Mouse (Mus musculus) CH12.LX (cell line): ENCODE measurements around the gene Cnot8. TPM values are rescaled to one million over a fixed set of nuclear protein-coding genes. Genes with fewer than 3 reads are reported as not detected.

Experiments used
- DNase-seq: peaks from one replicate; pipeline ENCODE4 v3.0.0-alpha.2; 2013; ENCODE audit errors: extremely low read depth
- H3K27ac ChIP-seq: 2 replicates; pipeline ENCODE4 v1.5.1; 2012; ENCODE audit warnings: low read depth, mild to moderate bottlenecking, control low read depth, moderate library complexity; ENCODE audit not compliant: insufficient read depth
- H3K27me3 ChIP-seq: replicated peaks from 2 replicates; pipeline ENCODE3; 2012; ENCODE audit warnings: inconsistent platforms
- H3K36me3 ChIP-seq, 2 experiments: replicated peaks in 1 of 2; 2 replicates each; pipeline versions ENCODE3 to v1.6.1; 2012; ENCODE audit warnings: inconsistent platforms in 1 of 2, low read length in 1 of 2, mild to moderate bottlenecking in 1 of 2, mixed read lengths in 1 of 2, moderate library complexity in 1 of 2; ENCODE audit not compliant: control insufficient read depth in 1 of 2, insufficient read depth in 1 of 2
- H3K4me1 ChIP-seq, 2 experiments: 2 replicates each; pipeline ENCODE4 v1.6.1; 2012; ENCODE audit warnings: inconsistent platforms in 1 of 2, moderate library complexity in 1 of 2; ENCODE audit not compliant: insufficient read depth in 2 of 2, control insufficient read depth in 1 of 2
- H3K4me2 ChIP-seq: 2 replicates; pipeline ENCODE4 v1.6.1; 2012; ENCODE audit warnings: low read depth, mild to moderate bottlenecking, control low read depth; ENCODE audit not compliant: poor library complexity, insufficient read depth, severe bottlenecking
- H3K4me3 ChIP-seq, 3 experiments: fragments of 150-350 bp in 1 of 3; sonication (generic) in 1 of 3; replicated peaks in 1 of 3; 2 replicates each; pipeline versions ENCODE3 to v1.5.1; 2011 to 2012; ENCODE audit warnings: low read depth in 2 of 3, low read length in 2 of 3, mild to moderate bottlenecking in 2 of 3, moderate library complexity in 2 of 3, control low read depth in 1 of 3, improper control_type of control experiment in 1 of 3, inconsistent platforms in 1 of 3, mixed read lengths in 1 of 3; ENCODE audit not compliant: poor library complexity in 1 of 3
- H3K79me2 ChIP-seq: replicated peaks from 2 replicates; pipeline ENCODE4 v1.6.1; 2012; ENCODE audit warnings: mild to moderate bottlenecking, moderate library complexity; ENCODE audit not compliant: control insufficient read depth, poor library complexity, insufficient read depth, severe bottlenecking; ENCODE audit errors: extremely low read depth
- H3K9ac ChIP-seq: 2 replicates; pipeline ENCODE4 v1.6.1; 2012; ENCODE audit warnings: low read depth, mild to moderate bottlenecking, control low read depth, moderate library complexity; ENCODE audit not compliant: insufficient read depth
- H3K9me3 ChIP-seq: replicated peaks from 2 replicates; pipeline ENCODE3; 2012; ENCODE audit warnings: low read length, inconsistent platforms, mixed read lengths
- CHD1 ChIP-seq: IDR thresholded peaks from 2 replicates; pipeline ENCODE4 v1.6.1; 2012; ENCODE audit warnings: low read depth, low read length, improper control_type of control experiment, inconsistent platforms
- CTCF ChIP-seq, 2 experiments: IDR thresholded peaks in 1 of 2; conservative IDR thresholded peaks in 1 of 2; 2 replicates each; pipeline ENCODE4 v1.5.1; 2011 to 2012; ENCODE audit warnings: low read depth in 2 of 2, low read length in 2 of 2, improper control_type of control experiment in 1 of 2, inconsistent platforms in 1 of 2, mild to moderate bottlenecking in 1 of 2, moderate library complexity in 1 of 2
- E2F4 ChIP-seq: IDR thresholded peaks from 2 replicates; pipeline ENCODE4 v1.6.1; 2011; ENCODE audit warnings: low read depth, low read length, improper control_type of control experiment; ENCODE audit not compliant: insufficient replicate concordance
- EP300 ChIP-seq: IDR thresholded peaks from 2 replicates; pipeline ENCODE4 v1.6.1; 2011; ENCODE audit warnings: low read length, improper control_type of control experiment
- ETS1 ChIP-seq: conservative IDR thresholded peaks from 2 replicates; pipeline ENCODE4 v1.6.1; 2012; ENCODE audit warnings: low read depth, mild to moderate bottlenecking, inconsistent platforms, low read length, improper control_type of control experiment, moderate library complexity
- GABPA ChIP-seq: IDR thresholded peaks from 2 replicates; pipeline ENCODE4 v1.6.1; 2012; ENCODE audit warnings: low read depth, low read length, improper control_type of control experiment, inconsistent platforms; ENCODE audit not compliant: insufficient replicate concordance
- HCFC1 ChIP-seq: IDR thresholded peaks from 2 replicates; pipeline ENCODE4 v1.6.1; 2012; ENCODE audit warnings: low read depth, mild to moderate bottlenecking, inconsistent platforms, low read length, improper control_type of control experiment
- IRF4 ChIP-seq: IDR thresholded peaks from 2 replicates; pipeline ENCODE4 v1.6.1; 2014; ENCODE audit warnings: low read depth, mild to moderate bottlenecking, inconsistent platforms, low read length, improper control_type of control experiment
- JUN ChIP-seq: IDR thresholded peaks from 2 replicates; pipeline ENCODE4 v1.6.1; 2011; ENCODE audit warnings: low read depth, mild to moderate bottlenecking, low read length, improper control_type of control experiment, moderate library complexity; ENCODE audit not compliant: insufficient read depth
- JUND ChIP-seq: conservative IDR thresholded peaks from 2 replicates; pipeline ENCODE4 v1.6.1; 2011; ENCODE audit warnings: low read depth, low read length, improper control_type of control experiment
- KAT2A ChIP-seq: IDR thresholded peaks from 2 replicates; pipeline ENCODE4 v1.6.1; 2012; ENCODE audit warnings: low read length, improper control_type of control experiment, inconsistent platforms; ENCODE audit not compliant: insufficient replicate concordance
- MAFK ChIP-seq: IDR thresholded peaks from 2 replicates; pipeline ENCODE4 v1.6.1; 2011; ENCODE audit warnings: low read length, improper control_type of control experiment; ENCODE audit not compliant: insufficient replicate concordance
- MAX ChIP-seq: IDR thresholded peaks from 2 replicates; pipeline ENCODE4 v1.6.1; 2011; ENCODE audit warnings: low read length, improper control_type of control experiment
- MAZ ChIP-seq: IDR thresholded peaks from 2 replicates; pipeline ENCODE4 v1.6.1; 2012; ENCODE audit warnings: low read depth, mild to moderate bottlenecking, inconsistent platforms, low read length, improper control_type of control experiment, moderate library complexity
- MEF2A ChIP-seq: IDR thresholded peaks from 2 replicates; pipeline ENCODE4 v1.6.1; 2014; ENCODE audit warnings: low read depth, mild to moderate bottlenecking, inconsistent platforms, low read length, improper control_type of control experiment, borderline replicate concordance
- MXI1 ChIP-seq: IDR thresholded peaks from 2 replicates; pipeline ENCODE4 v1.6.1; 2011; ENCODE audit warnings: mild to moderate bottlenecking, low read depth, low read length, improper control_type of control experiment
- MYC ChIP-seq: IDR thresholded peaks from 2 replicates; pipeline ENCODE4 v1.6.1; 2011; ENCODE audit warnings: low read depth, mild to moderate bottlenecking, improper control_type of control experiment, low read length
- NELFE ChIP-seq: IDR thresholded peaks from 2 replicates; pipeline ENCODE4 v1.6.1; 2011; ENCODE audit warnings: low read depth, low read length, improper control_type of control experiment
- NRF1 ChIP-seq: IDR thresholded peaks from 2 replicates; pipeline ENCODE4 v1.6.1; 2014; ENCODE audit warnings: low read depth, mild to moderate bottlenecking, inconsistent platforms, low read length, improper control_type of control experiment, moderate library complexity
- PAX5 ChIP-seq: IDR thresholded peaks from 2 replicates; pipeline ENCODE4 v1.6.1; 2012; ENCODE audit warnings: low read length, inconsistent platforms, mixed read lengths
- POLR2AphosphoS2 ChIP-seq: IDR thresholded peaks from 2 replicates; pipeline ENCODE4 v1.6.1; 2011; ENCODE audit warnings: low read depth, low read length, improper control_type of control experiment
- RCOR1 ChIP-seq: conservative IDR thresholded peaks from 2 replicates; pipeline ENCODE4 v1.6.1; 2012; ENCODE audit warnings: low read depth, mild to moderate bottlenecking, inconsistent platforms, low read length, improper control_type of control experiment
- SIN3A ChIP-seq: IDR thresholded peaks from 2 replicates; pipeline ENCODE4 v1.6.1; 2012; ENCODE audit warnings: low read length, improper control_type of control experiment, inconsistent platforms
- SMC3 ChIP-seq: IDR thresholded peaks from 2 replicates; pipeline ENCODE4 v1.6.1; 2011; ENCODE audit warnings: low read depth, low read length, improper control_type of control experiment
- TCF12 ChIP-seq: IDR thresholded peaks from 2 replicates; pipeline ENCODE4 v1.6.1; 2014; ENCODE audit warnings: low read depth, mild to moderate bottlenecking, inconsistent platforms, low read length, improper control_type of control experiment
- USF1 ChIP-seq: IDR thresholded peaks from 2 replicates; pipeline ENCODE4 v1.6.1; 2014; ENCODE audit warnings: low read depth, mild to moderate bottlenecking, inconsistent platforms, low read length, improper control_type of control experiment
- ZC3H11A ChIP-seq: IDR thresholded peaks from 2 replicates; pipeline ENCODE4 v1.6.1; 2012; ENCODE audit warnings: low read depth, mild to moderate bottlenecking, inconsistent platforms, low read length, improper control_type of control experiment
- ZKSCAN1 ChIP-seq: IDR thresholded peaks from 2 replicates; pipeline ENCODE4 v1.6.1; 2012; ENCODE audit warnings: low read depth, inconsistent platforms, low read length, improper control_type of control experiment, borderline replicate concordance
- ZMIZ1 ChIP-seq: IDR thresholded peaks from 2 replicates; pipeline ENCODE4 v1.6.1; 2012; ENCODE audit warnings: low read depth, mild to moderate bottlenecking, inconsistent platforms, low read length, improper control_type of control experiment
- ZNF384 ChIP-seq: IDR thresholded peaks from 2 replicates; pipeline ENCODE4 v1.6.1; 2012; ENCODE audit warnings: low read depth, low read length, improper control_type of control experiment, inconsistent platforms
- dilution Hi-C: fragments of 300-500 bp; cut with MboI; formaldehyde crosslinking; loops from 2 replicates; pipeline ENCODE4 v1.14.3; 2020; ENCODE audit warnings: low sequenced_read_pairs; ENCODE audit not compliant: extremely low pct_unique_long_range_greater_than_20kb, extremely low pct_ligation_motif_present
- in situ Hi-C: fragments of 300-500 bp; cut with MboI; formaldehyde crosslinking; loops from 3 replicates; pipeline ENCODE4 v1.14.3; 2019; ENCODE audit warnings: low sequenced_read_pairs, low pct_ligation_motif_present, low pct_unique_long_range_greater_than_20kb, mixed read lengths
- polyA plus RNA-seq: library from polyadenylated mRNA; unstranded; fragments of >175 nt; gene quantifications from 2 replicates; pipeline ENCODE4 v1.2.1, GENCODE M21; 2012; ENCODE audit warnings: low read depth; ENCODE audit not compliant: insufficient read length
- total RNA-seq, 2 experiments: library from RNA; depleted of rRNA; stranded (reverse); fragments of 300-350 nt in 1 of 2; fragments of >200 nt in 1 of 2; gene quantifications; 2 replicates each; pipeline ENCODE4 v1.2.3; 2012 to 2014

Gene Cnot8
- total and polyA plus RNA-seq, 3 experiments = 90.2 to 134 (median 91.9) TPM

- TF ChIP-seq NRF1 = no peak
- no peak for TF ChIP-seq CHD1
- no peak for TF ChIP-seq MAX
- TF ChIP-seq MAFK = no peak
- TF ChIP-seq GABPA = no peak
- TF ChIP-seq MYC = no peak
- TF ChIP-seq MEF2A = no peak
- TF ChIP-seq JUN = no peak
- TF ChIP-seq ZKSCAN1 = no peak
- TF ChIP-seq EP300 = no peak
- no peak for TF ChIP-seq CTCF (conservative IDR thresholded peaks at IDR 0.05 in 1 of 2, IDR thresholded peaks at IDR 0.05 in 1 of 2; ENCODE audit: low read depth in 2 of 2, low read length in 2 of 2)
- TF ChIP-seq USF1 = no peak
- no peak for TF ChIP-seq PAX5
- TF ChIP-seq TCF12 = no peak
- no peak for TF ChIP-seq HCFC1
- TF ChIP-seq, all 38 proteins: peak for 0
- Histone ChIP-seq H3K79me2 (no peaks in the 10 kb centered on the region), H3K36me3 (peaks cover 71 to 92% of the 10 kb centered on the region in 2 experiments), H3K9me3 (peaks cover 2% of the 10 kb centered on the region), H3K9ac (no peak overlapping the region), H3K27ac (no peak overlapping the region), H3K4me3 (no peak overlapping the region), H3K4me2 (no peak overlapping the region), H3K27me3 (no peaks in the 10 kb centered on the region), H3K4me1 (peaks cover 6 to 12% of the 10 kb centered on the region in 2 experiments; a peak in 3 of 4 replicates)
- dilution Hi-C loops = no loop called here
- in situ Hi-C loops = no loop called here
- no peak for DNase-seq
Measured at GRCm38 (mm10) chr11:58139466-58139865, 35.5 kb downstream of the Cnot8 start.

- H3K79me2 ChIP-seq = no peaks in the 10 kb centered on the region
- dilution Hi-C loops = no loop called here
- H3K27me3 ChIP-seq = no peaks in the 10 kb centered on the region
- peak overlapping the region; percentile 19 for H3K4me2 ChIP-seq
- H3K36me3 ChIP-seq = peaks cover 69 to 91% of the 10 kb centered on the region in 2 experiments
- H3K4me3 ChIP-seq = no peak overlapping the region
- in situ Hi-C loops = no loop called here
- H3K9ac ChIP-seq = peak overlapping the region; percentile 69
- peak overlapping the region; percentile 71 for H3K27ac ChIP-seq
- peaks cover 11 to 23% of the 10 kb centered on the region in 2 experiments; a peak in 3 of 4 replicates for H3K4me1 ChIP-seq
- peaks cover 2% of the 10 kb centered on the region for H3K9me3 ChIP-seq
- DNase-seq = peak; percentile 91
- no peak for TF ChIP-seq E2F4
- TF ChIP-seq MYC = peak; percentile 83
- TF ChIP-seq SIN3A = 0 out of 2 replicates have a peak, but pooled peaks have one; percentile 57
- 0 out of 2 replicates have a peak, but pooled peaks have one; percentile 32 for TF ChIP-seq KAT2A
- no peak for TF ChIP-seq MAZ
- peak; percentile 99 for TF ChIP-seq IRF4
- TF ChIP-seq NRF1 = 0 out of 2 replicates have a peak, but pooled peaks have one; percentile 38
- TF ChIP-seq NELFE = no peak
- TF ChIP-seq GABPA = no peak
- TF ChIP-seq SMC3 = no peak
- TF ChIP-seq POLR2AphosphoS2 = no peak
- TF ChIP-seq PAX5 = no peak
- peak; percentile 89; the same call in 1 of the 2 replicates for TF ChIP-seq RCOR1
- TF ChIP-seq EP300 = peak; percentile 95
- no peak for TF ChIP-seq ZNF384
- no peak for TF ChIP-seq MAFK
- TF ChIP-seq MAX = peak; percentile 87
- peak; percentile 58; the same call in 1 of the 2 replicates for TF ChIP-seq ETS1
- TF ChIP-seq JUND = 0 out of 2 replicates have a peak, but pooled peaks have one; percentile 7
- TF ChIP-seq JUN = no peak
- peak; percentile 74; the same call in 1 of the 2 replicates for TF ChIP-seq MXI1
- TF ChIP-seq CHD1 = peak; percentile 100
- TF ChIP-seq HCFC1 = peak; percentile 28; the same call in 1 of the 2 replicates
- no peak for TF ChIP-seq ZMIZ1
- TF ChIP-seq ZC3H11A = no peak
Measured at GRCm38 (mm10) chr11:58143704-58144426, 39.9 kb downstream of the Cnot8 start.
